Mouse (Mus musculus): ENCODE data around the gene Olfr211. TPM values are rescaled to one million over a fixed set of nuclear protein-coding genes. Genes with fewer than 3 reads are reported as not detected.
A peak's percentile ranks its signal among the peaks of the same experiment; 100 is the strongest.

Olfr211 gene
- polyA plus RNA-seq (2015; fragmentation: Nextera tagmentation; extraction: Ambion mirVana) = not detected in 2 replicates

GRCm38 (mm10) chr6:116488791-116489190 is at the start of gene Olfr211:
Gene Olfr211, plus strand, starts transcription at chr6:116489091.
- no peak within 1 kb of the TSS for H3K9ac ChIP-seq (replicated peaks; ENCODE audit: low read length)
- ATAC-seq (ENCODE audit: low FRiP score, low TSS enrichment) = no peak
- no peak within 1 kb of the TSS for H3K4me3 ChIP-seq (ENCODE audit: low read length)
- H3K27ac ChIP-seq (ENCODE audit: low read length) = no peak within 1 kb of the TSS
- no peaks in the 10 kb centered on the region for H3K9me3 ChIP-seq (ENCODE audit: low read length)
- no peaks in the 10 kb centered on the region for H3K4me1 ChIP-seq (ENCODE audit: insufficient read depth, low read length)
- no peaks in the 10 kb centered on the region for H3K27me3 ChIP-seq (ENCODE audit: insufficient read depth, low read length)
- WGBS = 81% methylated on average over 4 of the region's 4 CpGs
- H3K36me3 ChIP-seq (ENCODE audit: insufficient read depth, low read length) = no peaks in the 10 kb centered on the region
- H3K4me2 ChIP-seq (replicated peaks; ENCODE audit: low read depth, low read length) = no peak within 1 kb of the TSS

DNA sequence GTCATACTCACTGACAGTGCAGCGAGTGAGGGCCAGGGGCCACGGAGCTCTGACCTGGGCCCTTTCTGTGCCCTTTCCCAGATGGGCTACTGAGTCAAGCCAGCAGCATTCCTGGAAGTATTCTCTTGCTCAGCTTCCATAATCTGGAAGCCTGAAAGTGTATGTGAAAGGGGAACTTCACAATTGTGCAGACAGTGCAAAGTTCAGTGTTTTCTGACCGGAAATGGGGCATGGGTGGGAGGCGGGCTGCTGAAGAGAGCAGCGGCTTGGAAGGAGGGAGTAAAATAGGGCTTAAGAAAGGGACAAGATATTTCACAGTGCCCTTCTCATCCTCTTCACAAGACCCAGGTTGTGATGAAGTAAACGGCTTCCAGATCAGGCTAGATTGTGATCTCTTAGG is 49.4 kb upstream of the Olfr211 start:
- no peak for ATAC-seq (ENCODE audit: low FRiP score, low TSS enrichment)
- 80% methylated on average over 6 of the region's 6 CpGs for WGBS
- H3K27me3 ChIP-seq (ENCODE audit: insufficient read depth, low read length) = no peaks in the 10 kb centered on the region

GRCm38 (mm10) chr6:116440447-116440846 is 48.4 kb upstream of the Olfr211 start:
- Histone ChIP-seq H3K9me3 (ENCODE audit: low read length) (no peaks in the 10 kb centered on the region; the same call in 1 of the 2 replicates), H3K36me3 (ENCODE audit: insufficient read depth, low read length) (no peaks in the 10 kb centered on the region), H3K27me3 (ENCODE audit: insufficient read depth, low read length) (no peaks in the 10 kb centered on the region), H3K4me3 (ENCODE audit: low read length) (no peak overlapping the region), H3K4me1 (ENCODE audit: insufficient read depth, low read length) (no peaks in the 10 kb centered on the region), H3K9ac (replicated peaks; ENCODE audit: low read length) (no peak overlapping the region), H3K4me2 (replicated peaks; ENCODE audit: low read depth, low read length) (no peak overlapping the region), H3K27ac (ENCODE audit: low read length) (no peak overlapping the region)
- ATAC-seq (ENCODE audit: low FRiP score, low TSS enrichment) = no peak
- WGBS = 77% methylated on average over 4 of the region's 4 CpGs

More for the DNA sequence above, 49.4 kb upstream of the Olfr211 start:
- H3K9me3 ChIP-seq (ENCODE audit: low read length) = no peaks in the 10 kb centered on the region; the same call in 1 of the 2 replicates
- H3K4me1 ChIP-seq (ENCODE audit: insufficient read depth, low read length) = no peaks in the 10 kb centered on the region
- H3K4me2 ChIP-seq (replicated peaks; ENCODE audit: low read depth, low read length) = no peak overlapping the region
- no peaks in the 10 kb centered on the region for H3K36me3 ChIP-seq (ENCODE audit: insufficient read depth, low read length)
- H3K27ac ChIP-seq (ENCODE audit: low read length) = no peak overlapping the region
- no peak overlapping the region for H3K9ac ChIP-seq (replicated peaks; ENCODE audit: low read length)
- no peak overlapping the region for H3K4me3 ChIP-seq (ENCODE audit: low read length)

DNA sequence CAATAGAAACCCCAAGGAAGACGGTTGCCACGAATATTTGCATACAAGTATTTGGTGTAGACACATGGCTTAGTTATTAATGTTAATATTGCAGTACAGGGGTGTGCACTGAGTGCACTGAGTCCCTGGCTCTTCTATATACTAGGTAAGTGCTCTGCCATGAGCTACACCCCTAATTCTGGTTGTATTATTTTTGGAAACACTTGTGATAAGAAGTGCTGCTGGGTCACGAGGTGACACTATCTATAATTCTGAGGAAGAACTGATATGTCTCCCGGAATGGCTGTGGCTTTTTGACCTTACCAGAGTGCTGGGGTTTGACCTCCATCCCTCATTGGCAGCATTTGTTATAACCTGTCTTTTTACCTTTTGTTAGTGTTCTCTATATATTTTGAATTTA is 48.0 kb upstream of the Olfr211 start:
- Histone ChIP-seq H3K27me3 (ENCODE audit: insufficient read depth, low read length) (no peaks in the 10 kb centered on the region), H3K4me3 (ENCODE audit: low read length) (no peak overlapping the region), H3K36me3 (ENCODE audit: insufficient read depth, low read length) (no peaks in the 10 kb centered on the region), H3K9me3 (ENCODE audit: low read length) (no peaks in the 10 kb centered on the region; the same call in 1 of the 2 replicates), H3K4me1 (ENCODE audit: insufficient read depth, low read length) (no peaks in the 10 kb centered on the region), H3K27ac (ENCODE audit: low read length) (no peak overlapping the region), H3K9ac (replicated peaks; ENCODE audit: low read length) (no peak overlapping the region), H3K4me2 (replicated peaks; ENCODE audit: low read depth, low read length) (no peak overlapping the region)
- no peak for ATAC-seq (ENCODE audit: low FRiP score, low TSS enrichment)
- 78% methylated on average over 4 of the region's 4 CpGs for WGBS

DNA sequence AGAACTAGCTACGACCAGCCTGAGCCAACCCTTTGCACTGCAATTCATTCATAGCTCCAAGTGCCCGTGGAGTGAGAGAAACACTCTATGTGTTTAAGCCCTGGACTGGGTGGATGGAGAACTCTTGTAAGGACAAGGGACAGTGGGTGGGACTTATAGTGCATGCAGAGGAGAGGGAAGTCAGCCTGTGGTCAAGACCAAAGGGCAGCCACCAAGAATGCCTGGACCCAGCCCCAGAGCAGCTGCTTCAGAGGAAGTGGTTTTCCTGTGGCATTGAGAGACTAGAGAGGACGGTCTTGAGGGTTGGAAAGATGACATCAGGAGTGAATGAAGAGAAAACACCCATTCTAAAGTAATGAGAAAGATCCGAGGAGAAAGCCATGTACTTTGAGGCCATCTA is 33.1 kb upstream of the Olfr211 start:
- no peaks in the 10 kb centered on the region for H3K4me1 ChIP-seq (ENCODE audit: insufficient read depth, low read length)
- H3K4me3 ChIP-seq (ENCODE audit: low read length) = no peak overlapping the region
- H3K27ac ChIP-seq (ENCODE audit: low read length) = no peak overlapping the region
- H3K27me3 ChIP-seq (ENCODE audit: insufficient read depth, low read length) = peaks cover 15% of the 10 kb centered on the region
- H3K9ac ChIP-seq (replicated peaks; ENCODE audit: low read length) = no peak overlapping the region
- no peaks in the 10 kb centered on the region for H3K9me3 ChIP-seq (ENCODE audit: low read length)
- WGBS = 81% methylated on average over 4 of the region's 4 CpGs
- ATAC-seq (ENCODE audit: low FRiP score, low TSS enrichment) = no peak
- no peaks in the 10 kb centered on the region for H3K36me3 ChIP-seq (ENCODE audit: insufficient read depth, low read length)
- H3K4me2 ChIP-seq (replicated peaks; ENCODE audit: low read depth, low read length) = no peak overlapping the region

DNA sequence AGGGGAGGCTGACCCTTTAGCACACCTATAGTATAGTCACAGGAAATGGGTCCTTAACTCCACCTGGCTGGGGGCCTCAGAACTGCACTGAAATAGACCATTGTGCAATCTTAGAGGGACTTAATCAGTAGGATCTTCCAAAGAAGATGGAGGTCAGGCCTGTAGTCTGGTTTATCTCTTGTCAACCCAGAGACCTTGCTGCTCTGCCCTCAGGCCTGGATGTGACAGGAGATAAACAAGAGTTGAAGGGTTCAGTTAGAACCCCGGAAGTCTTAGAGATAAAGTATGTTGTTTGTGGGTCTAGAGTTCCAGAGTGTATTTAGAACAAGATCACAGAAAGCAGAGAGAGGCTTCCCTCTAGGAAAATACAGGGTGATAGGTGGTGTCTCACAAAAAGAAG is 32.4 kb upstream of the Olfr211 start:
- Histone ChIP-seq H3K4me3 (ENCODE audit: low read length) (no peak overlapping the region), H3K9me3 (ENCODE audit: low read length) (no peaks in the 10 kb centered on the region), H3K36me3 (ENCODE audit: insufficient read depth, low read length) (no peaks in the 10 kb centered on the region), H3K4me2 (replicated peaks; ENCODE audit: low read depth, low read length) (no peak overlapping the region), H3K4me1 (ENCODE audit: insufficient read depth, low read length) (no peaks in the 10 kb centered on the region), H3K27me3 (ENCODE audit: insufficient read depth, low read length) (peaks cover 22% of the 10 kb centered on the region), H3K27ac (ENCODE audit: low read length) (no peak overlapping the region), H3K9ac (replicated peaks; ENCODE audit: low read length) (no peak overlapping the region)
- WGBS = 77% methylated on average over 1 of the region's 1 CpGs
- no peak for ATAC-seq (ENCODE audit: low FRiP score, low TSS enrichment)

DNA sequence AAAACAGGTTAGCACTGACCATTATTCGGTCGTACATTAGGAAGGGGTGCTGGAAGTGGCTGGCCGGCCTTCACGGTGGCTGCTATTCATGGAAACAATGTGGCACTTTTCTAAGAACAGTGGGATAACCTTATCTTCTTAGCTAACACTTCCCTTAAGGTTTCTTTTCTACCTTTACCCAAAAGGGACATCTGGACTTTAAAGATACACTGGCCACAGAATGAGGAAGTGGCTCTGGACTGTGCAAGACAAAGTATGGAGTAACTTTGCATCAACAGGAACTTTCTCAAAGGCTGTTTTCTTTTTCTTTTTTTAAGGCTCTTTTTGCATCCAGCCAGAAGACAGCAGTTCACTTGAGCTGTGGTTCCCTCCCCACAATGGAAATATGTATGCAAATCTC is 30.2 kb upstream of the Olfr211 start:
- H3K4me2 ChIP-seq (replicated peaks; ENCODE audit: low read depth, low read length) = no peak overlapping the region
- no peaks in the 10 kb centered on the region for H3K4me1 ChIP-seq (ENCODE audit: insufficient read depth, low read length)
- no peak overlapping the region for H3K27ac ChIP-seq (ENCODE audit: low read length)
- H3K9ac ChIP-seq (replicated peaks; ENCODE audit: low read length) = no peak overlapping the region
- no peak for ATAC-seq (ENCODE audit: low FRiP score, low TSS enrichment)
- H3K36me3 ChIP-seq (ENCODE audit: insufficient read depth, low read length) = no peaks in the 10 kb centered on the region
- no peak overlapping the region for H3K4me3 ChIP-seq (ENCODE audit: low read length)
- no peaks in the 10 kb centered on the region for H3K9me3 ChIP-seq (ENCODE audit: low read length)
- 84% methylated on average over 4 of the region's 4 CpGs for WGBS
- peaks cover 39% of the 10 kb centered on the region for H3K27me3 ChIP-seq (ENCODE audit: insufficient read depth, low read length)

DNA sequence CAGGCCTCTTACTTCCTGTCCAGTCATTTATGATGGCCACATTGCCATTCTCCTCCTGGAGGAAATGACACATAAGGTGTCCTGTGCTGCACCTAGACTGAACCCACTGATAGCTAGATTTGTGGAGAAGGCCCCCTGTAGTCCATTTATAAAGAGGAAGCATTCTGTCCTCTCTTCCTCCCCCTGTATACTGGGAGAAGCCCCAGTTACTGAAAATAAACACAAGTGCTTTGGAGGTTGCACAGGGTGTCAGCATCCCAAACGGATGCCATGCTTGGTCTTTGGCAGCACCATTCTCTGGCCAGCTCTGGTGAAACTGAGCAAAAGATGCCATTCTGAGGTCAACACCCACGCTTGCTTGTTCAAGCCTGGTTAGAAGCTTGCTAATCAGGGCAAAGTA is 29.7 kb upstream of the Olfr211 start:
- no peak overlapping the region for H3K4me2 ChIP-seq (replicated peaks; ENCODE audit: low read depth, low read length)
- no peak for ATAC-seq (ENCODE audit: low FRiP score, low TSS enrichment)
- WGBS = 76% methylated on average over 2 of the region's 2 CpGs
- no peak overlapping the region for H3K4me3 ChIP-seq (ENCODE audit: low read length)
- no peak overlapping the region for H3K9ac ChIP-seq (replicated peaks; ENCODE audit: low read length)
- no peak overlapping the region for H3K27ac ChIP-seq (ENCODE audit: low read length)
- H3K36me3 ChIP-seq (ENCODE audit: insufficient read depth, low read length) = no peaks in the 10 kb centered on the region
- no peaks in the 10 kb centered on the region for H3K9me3 ChIP-seq (ENCODE audit: low read length)
- H3K4me1 ChIP-seq (ENCODE audit: insufficient read depth, low read length) = no peaks in the 10 kb centered on the region
- peaks cover 39% of the 10 kb centered on the region for H3K27me3 ChIP-seq (ENCODE audit: insufficient read depth, low read length)

GRCm38 (mm10) chr6:116460544-116461283 is 28.2 kb upstream of the Olfr211 start, which contains the start of gene Alox5:
Gene Alox5, minus strand, starts transcription at chr6:116461178.
- Histone ChIP-seq H3K4me1 (ENCODE audit: insufficient read depth, low read length) (no peaks in the 10 kb centered on the region), H3K4me3 (ENCODE audit: low read length) (peak within 1 kb of the TSS; percentile 44), H3K9ac (replicated peaks; ENCODE audit: low read length) (0 out of 2 replicates have a peak within 1 kb of the TSS, but pooled peaks have one; percentile 36), H3K27me3 (ENCODE audit: insufficient read depth, low read length) (peaks cover 39% of the 10 kb centered on the region), H3K27ac (ENCODE audit: low read length) (no peak within 1 kb of the TSS), H3K4me2 (replicated peaks; ENCODE audit: low read depth, low read length) (peak within 1 kb of the TSS; percentile 74), H3K36me3 (ENCODE audit: insufficient read depth, low read length) (no peaks in the 10 kb centered on the region), H3K9me3 (ENCODE audit: low read length) (no peaks in the 10 kb centered on the region)
- ATAC-seq (ENCODE audit: low FRiP score, low TSS enrichment) = peak; percentile 86
- 3% methylated on average over 43 of the region's 43 CpGs for WGBS

DNA sequence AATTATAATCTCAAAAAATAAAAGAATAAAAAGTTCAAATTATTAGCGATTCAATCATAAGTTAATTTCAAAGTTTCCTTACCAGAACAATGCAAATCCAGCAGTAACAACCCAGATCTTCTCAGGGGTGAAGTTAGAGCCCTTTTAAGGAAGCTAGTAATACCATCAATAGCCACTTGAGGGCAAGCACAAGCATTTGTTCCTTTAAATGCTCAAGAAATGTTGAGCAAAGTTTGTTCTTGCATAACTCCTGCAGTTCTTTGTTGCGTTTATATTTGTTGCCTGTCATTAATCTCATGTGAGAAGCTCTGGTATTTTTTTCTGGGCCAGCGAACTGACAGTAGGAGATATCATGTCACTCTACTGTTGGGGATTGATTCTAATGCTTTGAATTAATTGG is 20.8 kb upstream of the Olfr211 start:
- Histone ChIP-seq H3K4me3 (ENCODE audit: low read length) (no peak overlapping the region), H3K27ac (ENCODE audit: low read length) (no peak overlapping the region), H3K4me1 (ENCODE audit: insufficient read depth, low read length) (no peaks in the 10 kb centered on the region), H3K9ac (replicated peaks; ENCODE audit: low read length) (no peak overlapping the region), H3K4me2 (replicated peaks; ENCODE audit: low read depth, low read length) (no peak overlapping the region), H3K36me3 (ENCODE audit: insufficient read depth, low read length) (no peaks in the 10 kb centered on the region), H3K27me3 (ENCODE audit: insufficient read depth, low read length) (peaks cover 2% of the 10 kb centered on the region; the same call in 1 of the 2 replicates), H3K9me3 (ENCODE audit: low read length) (no peaks in the 10 kb centered on the region)
- ATAC-seq (ENCODE audit: low FRiP score, low TSS enrichment) = no peak
- WGBS = 31% methylated on average over 3 of the region's 3 CpGs
